Mouse (Mus musculus) T-helper 1 cell (primary cell): ENCODE data around the gene Ethe1.
"Not testable (repeated sequence)": the region's sequence is repeated elsewhere in the genome, so short reads cannot be mapped to it uniquely, and the experiment has no call there.

Experiments
- in situ Hi-C: fragments of 300-600 bp; cut with MboI, MseI; formaldehyde crosslinking; loops from one replicate; pipeline ENCODE4 v1.15.1; 2025; ENCODE audit warnings: high pct_unique_total_duplicates

Gene Ethe1

GRCm38 (mm10) chr7:24610879-24611494, 23.6 kb downstream of the Ethe1 start:
- in situ Hi-C loops, result no loop called here

GRCm38 (mm10) chr7:24611709-24612108, 24.4 kb downstream of the Ethe1 start:
- in situ Hi-C loops, result no loop called here

- in situ Hi-C loops, result no loop called here
Measured at GRCm38 (mm10) chr7:24612308-24612910, 25.1 kb downstream of the Ethe1 start.

- in situ Hi-C loops, result no loop called here
Measured at GRCm38 (mm10) chr7:24614816-24615215, 27.5 kb downstream of the Ethe1 start.

- in situ Hi-C loops, result no loop called here
Measured at GRCm38 (mm10) chr7:24617763-24618162, 30.4 kb downstream of the Ethe1 start.

GRCm38 (mm10) chr7:24618374-24618773, 31.0 kb downstream of the Ethe1 start:
- in situ Hi-C loops, result not testable (repeated sequence)

- in situ Hi-C loops, result no loop called here
Measured at GRCm38 (mm10) chr7:24619671-24620397, 32.5 kb downstream of the Ethe1 start.

GRCm38 (mm10) chr7:24621193-24621592, 33.9 kb downstream of the Ethe1 start:
- in situ Hi-C loops, result no loop called here

GRCm38 (mm10) chr7:24622967-24623366, 35.6 kb downstream of the Ethe1 start:
- in situ Hi-C loops, result no loop called here

- in situ Hi-C loops, result no loop called here
Measured at GRCm38 (mm10) chr7:24628685-24629610, 41.6 kb downstream of the Ethe1 start.

GRCm38 (mm10) chr7:24629672-24630071, 42.3 kb downstream of the Ethe1 start:
- in situ Hi-C loops, result no loop called here

- in situ Hi-C loops, result no loop called here
Measured at GRCm38 (mm10) chr7:24630116-24630880, 43.0 kb downstream of the Ethe1 start.

- in situ Hi-C loops, result no loop called here
Measured at GRCm38 (mm10) chr7:24636264-24636663, 48.9 kb downstream of the Ethe1 start, which contains the start of gene Lypd3. Lypd3 (plus strand) TSS chr7:24636550.

GRCm38 (mm10) chr7:24637046-24637445, 49.7 kb downstream of the Ethe1 start:
- in situ Hi-C loops, result no loop called here

- in situ Hi-C loops, result no loop called here
Measured at GRCm38 (mm10) chr7:24638026-24638856, 50.9 kb downstream of the Ethe1 start.

- in situ Hi-C loops, result no loop called here
Measured at GRCm38 (mm10) chr7:24640450-24640849, 53.1 kb downstream of the Ethe1 start.

GRCm38 (mm10) chr7:24642491-24642890, 55.1 kb downstream of the Ethe1 start:
- in situ Hi-C loops, result no loop called here

- in situ Hi-C loops, result no loop called here
Measured at GRCm38 (mm10) chr7:24644492-24644891, 57.1 kb downstream of the Ethe1 start.

- in situ Hi-C loops, result no loop called here
Measured at GRCm38 (mm10) chr7:24644996-24645395, 57.7 kb downstream of the Ethe1 start.

GRCm38 (mm10) chr7:24646486-24646885, 59.1 kb downstream of the Ethe1 start:
- in situ Hi-C loops, result no loop called here
